Mouse (Mus musculus): ENCODE measurements around the gene Wwc2.

DNA sequence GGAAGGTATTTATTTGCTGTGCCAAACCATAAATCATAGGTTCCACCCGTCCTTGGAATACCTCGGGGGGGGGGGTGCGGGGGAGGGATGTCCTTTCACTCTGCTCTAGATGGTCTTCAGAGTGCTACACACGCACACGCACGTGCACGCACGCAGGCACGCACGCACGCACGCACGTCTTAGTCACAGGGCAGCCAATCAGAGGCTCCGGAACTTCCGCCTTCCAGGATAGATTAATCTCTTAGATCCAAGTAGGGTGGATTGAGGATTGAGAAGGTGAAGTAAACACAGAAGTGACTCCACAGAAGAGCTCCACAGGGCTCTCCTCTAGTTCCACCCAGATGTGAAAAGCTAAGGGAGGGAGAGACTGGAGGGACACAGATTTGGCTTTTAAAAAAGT, 204.4 kb downstream of the Wwc2 start:
- TF ChIP-seq CTCF (IDR thresholded peaks at IDR 0.05; ENCODE audit: low read depth) (no peak), EP300 (optimal IDR thresholded peaks at IDR 0.05) (no peak)
